Mouse (Mus musculus) heart, adult 11 months (tissue): ENCODE results near the gene Unc45a.
"Not testable (repeated sequence)": the region's sequence is repeated elsewhere in the genome, so short reads cannot be mapped to it uniquely, and the experiment has no call there.

Source experiments
- DNase-seq: peaks from one replicate; pipeline ENCODE4 v3.0.0; 2022

The Unc45a gene

DNA sequence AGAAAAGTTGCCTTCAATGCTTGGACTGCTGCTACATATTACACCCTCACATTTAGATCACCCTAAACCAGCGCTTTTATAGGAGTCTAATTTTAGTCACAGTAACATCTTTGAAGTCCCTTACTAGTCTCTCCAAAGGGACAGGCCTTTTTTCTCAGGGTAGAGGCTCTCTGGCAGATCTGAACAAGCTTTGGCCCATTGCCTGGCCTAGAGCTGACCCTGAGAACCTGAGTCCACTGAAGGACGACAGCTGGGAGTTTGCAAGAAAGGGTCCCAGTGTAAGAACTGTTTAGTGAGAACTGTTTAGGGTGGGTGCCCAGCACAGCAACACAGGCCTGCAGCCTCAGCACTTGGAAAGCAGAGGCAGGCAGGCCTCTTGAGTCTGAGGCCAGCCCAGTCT lies 25.0 kb upstream of the Unc45a start:
- DNase-seq, result peak; percentile 94

DNA sequence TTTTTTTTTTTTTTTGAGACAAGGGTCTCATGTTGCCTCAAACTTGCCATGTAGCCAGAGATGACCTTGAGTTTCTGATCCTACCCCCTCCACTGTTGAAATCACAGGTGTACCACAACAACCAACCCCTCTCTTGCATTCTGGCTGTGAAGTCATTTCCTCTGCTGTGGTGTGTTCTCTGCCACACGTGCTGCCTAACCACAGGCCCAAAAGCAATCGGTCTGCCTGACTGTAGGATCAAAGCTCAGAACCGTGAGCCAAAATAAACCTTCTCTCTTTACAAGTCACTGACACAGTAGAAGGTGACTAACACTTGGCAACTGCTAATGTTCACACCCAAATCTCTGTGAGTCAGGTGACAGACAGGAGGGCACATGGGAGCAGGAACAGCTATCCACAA lies 19.6 kb upstream of the Unc45a start:
- no peak for DNase-seq

DNA sequence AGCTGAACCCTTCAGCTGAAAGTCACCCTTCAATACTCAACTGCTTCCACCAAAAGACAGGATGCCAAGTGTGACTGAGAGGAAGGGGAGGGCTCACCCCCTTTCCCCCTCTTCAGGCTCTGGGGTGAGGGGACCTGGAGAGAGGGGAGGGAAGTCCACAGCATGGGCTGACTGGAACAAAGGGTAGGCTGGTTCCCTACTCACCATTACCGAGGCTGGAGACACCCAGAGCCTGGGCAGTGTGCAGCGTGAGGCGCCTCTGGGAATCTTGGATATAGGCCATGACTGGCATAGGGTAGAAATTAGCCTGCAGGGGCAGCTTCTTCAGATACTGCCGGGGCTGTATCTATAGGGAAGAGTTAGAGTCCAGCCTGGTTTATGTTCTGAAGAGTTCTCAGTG lies 17.2 kb upstream of the Unc45a start:
- no peak for DNase-seq

DNA sequence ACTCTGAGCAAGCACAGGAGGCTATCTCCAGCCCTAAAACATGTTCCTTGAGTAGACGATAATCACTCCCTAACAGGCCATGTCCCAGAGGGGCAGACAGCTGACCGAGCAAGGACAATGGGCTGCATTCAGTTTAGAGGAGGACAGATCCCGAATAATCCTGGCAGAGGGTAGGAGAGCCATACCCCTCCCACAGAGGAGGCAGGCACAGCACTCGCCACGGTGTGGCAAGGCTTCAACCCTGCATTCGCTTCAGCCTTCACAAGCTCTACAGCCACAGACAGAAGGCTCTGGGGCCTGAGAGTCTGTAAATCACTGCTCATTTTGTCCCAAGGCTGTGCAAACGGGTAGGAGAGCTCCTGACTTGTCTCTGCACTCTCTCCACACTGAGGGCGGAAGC lies 16.4 kb upstream of the Unc45a start:
- peak; percentile 96 for DNase-seq

DNA sequence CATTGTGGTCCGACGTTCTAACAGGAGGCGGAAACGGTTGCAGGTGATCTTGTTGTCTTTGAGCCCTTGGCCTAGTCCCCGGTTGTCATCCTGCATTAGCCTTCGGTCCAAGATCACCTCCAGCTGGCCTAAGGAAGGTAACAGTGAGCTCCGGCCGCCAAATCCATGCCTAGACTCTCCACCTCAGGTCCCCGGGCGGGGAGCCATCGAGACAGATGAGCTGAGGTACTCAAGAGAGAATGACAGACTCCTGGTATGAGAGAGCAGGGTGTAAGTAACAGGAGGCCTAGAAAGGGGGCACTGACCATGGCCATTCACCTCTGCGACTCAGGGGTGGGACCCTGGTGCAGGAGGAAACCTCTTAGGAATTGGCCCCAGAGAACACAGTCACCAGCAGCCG lies 15.5 kb upstream of the Unc45a start:
- peak; percentile 92 for DNase-seq

DNA sequence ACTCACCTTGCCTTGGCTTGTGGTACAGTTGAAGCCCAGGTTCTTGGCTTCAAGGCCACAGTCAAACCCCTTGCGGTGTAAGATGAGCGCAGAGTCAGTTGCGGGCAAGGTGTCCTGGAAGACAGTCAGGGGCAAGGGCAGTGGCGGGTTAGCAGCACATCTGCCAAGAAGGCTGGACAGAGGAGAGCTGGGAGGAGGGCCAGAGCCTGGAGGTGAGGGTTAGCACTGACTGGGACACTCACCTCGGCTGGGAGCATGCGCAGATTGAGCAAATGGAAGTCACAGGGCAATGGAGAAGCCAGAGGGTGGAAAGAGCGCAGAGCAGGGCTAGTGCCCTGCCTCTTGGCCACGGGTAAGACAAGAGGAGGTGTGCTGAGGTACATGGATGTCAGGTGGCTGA lies 12.1 kb upstream of the Unc45a start:
- no peak for DNase-seq

DNA sequence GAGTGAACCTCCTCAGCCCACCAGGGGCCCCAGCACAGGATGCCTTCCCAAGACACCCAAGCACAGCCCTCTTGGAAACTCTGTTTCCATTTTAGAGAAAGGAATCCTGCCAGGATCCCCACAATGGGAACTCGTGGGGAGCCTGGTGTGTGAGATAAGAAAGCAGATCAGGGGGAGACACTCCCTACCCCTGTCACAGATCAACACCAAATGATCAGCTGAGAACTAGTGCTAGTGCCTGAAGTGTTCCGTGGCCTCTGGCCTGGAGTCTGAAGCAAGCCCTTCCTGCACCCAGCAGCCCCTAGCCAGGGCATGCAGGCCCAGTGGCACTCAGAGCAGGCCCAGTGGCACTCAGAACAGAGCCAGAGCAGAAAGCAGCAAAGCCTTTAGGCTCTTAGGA lies 10.0 kb upstream of the Unc45a start:
- DNase-seq, result no peak

DNA sequence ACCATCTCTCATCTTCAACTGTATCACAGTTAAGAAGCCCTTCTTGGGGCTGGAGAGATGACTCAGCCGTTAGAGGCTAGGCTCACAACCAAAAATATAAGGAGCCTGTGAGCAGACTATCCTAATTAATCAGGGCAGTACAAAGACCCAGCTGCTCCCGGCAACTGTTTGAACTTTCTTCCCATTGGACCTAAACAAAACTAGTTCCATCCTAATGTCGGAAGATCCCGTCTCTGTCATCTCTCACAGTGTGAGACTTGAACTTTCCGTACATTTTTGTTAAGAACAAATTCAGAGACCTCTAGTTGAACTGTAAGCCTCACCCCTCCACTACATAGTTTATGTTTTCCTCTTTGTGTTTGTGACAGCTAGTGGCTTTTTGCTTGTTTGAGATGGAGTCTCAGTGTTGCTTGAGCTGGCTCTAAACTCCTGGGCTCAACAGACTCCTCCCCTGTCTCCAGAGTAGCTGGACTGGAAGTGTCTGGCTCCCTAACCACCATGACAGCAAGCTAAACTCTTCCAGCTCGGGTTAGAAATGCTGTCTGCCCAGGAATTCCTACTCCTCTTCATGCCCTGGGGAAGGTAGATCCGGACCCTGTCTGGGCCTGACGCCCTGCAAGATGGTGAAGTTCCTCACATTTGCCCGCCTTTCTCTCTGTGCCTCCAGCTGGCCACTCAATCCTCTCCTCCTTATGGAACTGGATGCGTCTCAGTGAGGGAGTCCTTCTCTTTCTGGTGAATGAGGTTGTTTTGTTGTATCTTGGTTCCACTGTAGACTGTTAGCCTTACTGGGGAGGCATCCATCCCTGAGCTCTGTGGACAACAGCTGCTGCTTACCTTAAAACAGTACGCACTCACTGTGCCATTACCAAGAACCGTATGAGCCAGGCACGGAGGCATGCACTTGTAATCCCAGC lies 7.1 kb upstream of the Unc45a start:
- peak; percentile 90 for DNase-seq

DNA sequence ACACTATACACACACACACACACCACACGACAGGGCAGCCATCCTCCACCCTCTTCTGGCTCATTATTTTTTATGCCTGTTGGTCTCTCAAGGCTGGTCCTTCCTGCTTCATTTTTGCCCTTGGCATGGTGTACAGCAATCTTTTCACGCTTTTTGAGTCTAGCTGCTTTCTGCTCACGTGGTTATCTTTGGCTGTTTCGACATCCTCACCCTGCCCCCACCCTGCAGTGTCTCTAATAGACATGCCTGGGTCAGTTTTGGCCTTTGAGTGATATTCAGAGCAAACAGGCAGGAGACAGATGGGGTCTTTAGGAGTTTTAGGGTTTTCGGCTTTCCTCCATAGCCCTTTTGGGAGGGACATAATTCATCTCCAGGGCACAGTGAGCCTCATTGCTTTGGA lies 6.0 kb upstream of the Unc45a start:
- DNase-seq, result no peak

DNA sequence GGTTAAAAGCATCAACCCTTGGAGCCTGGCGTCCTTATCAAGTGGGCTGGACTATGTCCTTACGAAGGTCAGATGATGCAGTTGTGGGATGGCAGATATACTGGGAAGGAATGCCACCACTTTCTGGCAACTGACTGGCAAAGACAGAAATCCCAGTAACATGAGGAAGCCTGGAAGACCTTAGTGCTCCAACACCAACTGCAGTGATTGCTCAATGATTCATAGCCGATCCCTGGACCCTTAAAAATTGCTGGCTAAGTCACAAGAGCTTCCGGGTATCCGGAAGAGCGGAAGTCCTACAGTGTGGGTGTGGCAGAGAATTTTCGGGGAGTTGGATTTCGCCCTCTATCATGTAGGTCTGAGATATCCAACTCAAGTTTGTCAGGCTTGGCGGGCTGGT lies 5.4 kb upstream of the Unc45a start:
- DNase-seq, result no peak

DNA sequence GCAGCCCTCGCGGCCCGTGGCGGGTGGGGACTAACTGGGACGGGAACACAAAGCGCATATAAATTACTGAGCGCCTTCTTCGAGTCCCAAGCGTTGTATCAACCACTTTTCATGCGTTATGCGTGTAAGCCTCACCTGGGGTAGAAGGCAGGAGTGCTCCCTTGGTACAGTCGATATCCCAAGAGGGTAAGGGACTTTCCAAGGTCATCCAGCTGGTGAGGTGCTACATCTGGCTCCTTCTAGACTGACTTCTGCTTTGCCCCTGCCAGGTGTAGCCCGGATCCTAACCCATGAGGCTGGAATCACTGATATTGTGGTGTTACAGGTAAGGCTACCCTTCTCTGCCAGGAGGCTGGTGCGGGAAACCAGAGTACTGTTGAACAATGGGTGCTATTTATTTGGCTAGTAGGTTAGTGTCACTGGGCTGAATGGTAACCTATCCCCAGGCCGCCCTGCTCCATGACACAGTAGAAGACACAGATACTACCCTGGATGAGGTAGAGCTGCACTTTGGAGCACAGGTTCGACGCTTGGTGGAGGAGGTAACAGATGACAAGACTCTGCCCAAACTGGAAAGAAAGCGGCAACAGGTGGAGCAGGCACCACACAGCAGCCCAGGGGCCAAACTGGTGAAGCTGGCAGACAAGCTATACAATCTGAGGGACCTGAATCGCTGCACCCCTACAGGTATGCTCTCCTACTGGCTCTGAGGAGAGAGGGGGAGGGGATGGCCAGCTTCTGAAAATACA lies 2.6 kb upstream of the Unc45a start:
- DNase-seq, result no peak

DNA sequence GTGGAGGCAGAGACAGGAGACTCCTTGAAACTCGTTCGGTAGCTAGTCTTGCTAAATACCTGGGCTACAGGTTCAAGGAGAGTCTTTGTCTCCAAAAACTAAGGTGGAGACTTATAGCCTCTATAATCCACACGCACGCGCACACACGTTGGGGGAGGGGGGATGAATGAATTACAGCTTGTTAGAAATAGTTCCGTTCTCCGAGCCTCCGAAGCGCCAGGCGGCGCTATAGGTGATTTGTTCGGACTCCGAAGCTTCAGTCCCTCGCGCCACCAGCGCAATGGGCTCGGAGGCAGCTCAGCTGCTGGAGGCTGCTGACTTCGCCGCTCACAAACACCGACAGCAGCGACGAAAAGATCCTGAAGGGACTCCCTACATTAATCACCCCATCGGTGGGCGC lies 2.1 kb upstream of the Unc45a start, which contains the start of gene Hddc3:
Gene Hddc3 (plus strand): TSS at position 247 of the 400 bp plus-strand sequence.
- DNase-seq, result peak; percentile 99

DNA sequence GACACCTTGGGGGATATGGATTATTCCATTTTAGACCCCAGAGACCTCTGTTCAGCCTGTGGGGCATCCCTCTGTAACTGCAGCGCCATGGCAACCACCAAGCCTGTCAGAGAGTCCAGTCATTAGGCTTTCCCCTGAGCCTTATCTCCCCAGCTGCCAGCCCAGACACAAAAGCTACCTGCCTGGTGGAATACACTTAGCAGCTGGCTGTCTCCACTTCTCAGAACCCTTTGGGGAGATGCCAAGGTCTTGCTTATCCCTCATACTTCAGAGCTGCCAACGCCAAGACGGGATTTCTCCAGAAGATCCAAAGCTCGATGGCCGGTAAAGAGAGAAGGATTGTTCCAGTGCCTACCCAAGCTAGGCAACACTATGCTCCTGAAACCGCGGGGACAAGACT lies 988 bp upstream of the Unc45a start:
- DNase-seq, result no peak

DNA sequence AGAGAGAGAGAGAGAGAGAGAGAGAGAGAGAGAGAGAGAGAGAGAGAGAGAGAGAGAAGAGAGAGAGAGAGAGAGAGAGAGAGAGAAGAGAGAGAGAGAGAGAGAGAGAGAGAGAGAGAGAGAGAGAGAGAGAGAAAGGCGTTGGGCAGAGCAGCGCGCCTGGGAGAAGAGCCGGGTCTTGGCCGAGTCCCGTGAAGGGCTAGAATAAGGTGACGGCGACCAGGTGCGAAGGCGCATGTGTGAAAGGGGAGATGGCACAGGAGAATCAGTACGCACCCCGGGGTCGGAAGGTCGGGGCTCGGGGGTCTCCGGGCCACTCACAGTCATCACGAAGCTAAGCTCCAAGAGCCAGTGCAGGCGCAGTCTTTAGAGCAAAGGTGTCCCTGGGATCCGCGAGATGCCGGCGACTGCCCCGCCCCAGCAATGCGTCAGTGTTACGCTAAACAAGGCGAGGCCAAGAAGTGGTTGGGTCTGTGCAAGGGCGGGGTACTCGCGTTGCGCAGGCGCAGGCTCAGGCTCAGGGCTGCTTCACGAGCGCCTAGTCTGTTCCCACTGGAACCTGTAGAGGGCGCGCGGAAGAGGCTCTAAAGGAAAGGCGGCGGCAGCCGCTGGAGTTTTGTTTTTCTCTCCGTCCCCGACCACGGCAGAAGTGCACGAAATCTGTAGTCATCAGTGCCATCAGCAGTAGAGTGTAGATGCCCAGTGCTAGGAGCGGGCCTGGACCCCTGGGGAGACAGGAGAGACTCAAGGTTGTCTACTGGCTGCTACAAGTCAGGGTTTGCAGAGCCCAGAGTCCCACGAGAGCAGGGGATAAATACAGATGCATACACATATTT lies 794 bp downstream of the Unc45a start:
- DNase-seq, result peak; percentile 100

DNA sequence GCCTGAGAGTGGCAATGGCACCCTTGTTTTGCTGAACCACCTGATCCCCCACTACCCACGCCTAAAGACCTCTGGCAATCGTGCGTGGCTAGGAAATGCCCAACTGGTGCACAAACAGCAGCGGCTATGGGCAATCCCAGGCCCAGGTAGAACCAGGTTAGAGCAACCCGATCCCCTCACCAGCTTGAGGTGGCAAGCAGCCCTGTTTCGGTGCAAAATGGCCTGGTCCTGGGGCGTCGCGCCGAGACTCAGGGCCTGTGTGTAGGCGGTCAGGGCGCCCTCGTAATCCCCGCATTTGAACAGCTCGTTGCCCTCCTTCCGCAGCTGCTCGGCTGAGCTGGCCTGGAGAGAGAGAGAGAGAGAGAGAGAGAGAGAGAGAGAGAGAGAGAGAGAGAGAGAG lies 1.4 kb downstream of the Unc45a start:
- DNase-seq, result peak; percentile 94

DNA sequence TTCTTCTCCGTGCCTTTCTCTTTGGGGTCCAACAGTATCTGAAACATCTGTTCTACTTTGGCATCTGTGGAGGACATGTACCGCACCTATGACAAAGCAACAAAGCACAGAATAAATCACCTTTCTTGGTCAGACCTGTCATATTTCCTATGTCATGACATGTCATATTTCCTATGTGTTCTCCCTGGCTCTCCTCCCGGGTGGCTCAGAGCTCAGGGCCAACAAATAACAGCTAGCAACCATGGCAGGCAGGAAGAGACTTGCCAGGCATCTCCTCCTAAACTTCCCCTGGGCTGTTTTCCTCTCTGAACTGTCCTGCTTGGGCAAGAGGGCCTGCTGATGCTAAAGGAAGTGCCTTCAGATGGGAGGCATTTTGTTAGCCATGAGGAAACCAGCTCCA lies 3.9 kb downstream of the Unc45a start:
- no peak for DNase-seq

DNA sequence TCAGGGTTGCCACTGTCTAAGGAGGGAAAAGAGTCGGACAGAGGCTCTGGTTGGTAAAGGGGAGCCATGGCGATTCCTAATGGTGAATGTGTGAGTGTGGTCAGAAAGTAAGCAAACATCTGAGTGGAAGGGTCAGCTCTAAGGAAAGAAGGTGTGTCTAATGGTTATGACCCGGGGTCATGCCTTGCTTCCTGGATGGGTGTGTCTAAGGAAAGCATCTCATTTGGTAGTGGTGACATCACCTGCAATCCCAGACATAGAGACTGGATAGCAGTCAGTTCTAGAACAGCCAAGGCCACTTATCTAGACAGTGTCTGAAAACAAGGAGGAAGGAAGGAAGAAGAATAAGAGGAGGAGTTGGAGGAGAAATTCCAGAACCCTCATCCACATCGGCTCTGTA lies 6.0 kb downstream of the Unc45a start:
- DNase-seq, result no peak

DNA sequence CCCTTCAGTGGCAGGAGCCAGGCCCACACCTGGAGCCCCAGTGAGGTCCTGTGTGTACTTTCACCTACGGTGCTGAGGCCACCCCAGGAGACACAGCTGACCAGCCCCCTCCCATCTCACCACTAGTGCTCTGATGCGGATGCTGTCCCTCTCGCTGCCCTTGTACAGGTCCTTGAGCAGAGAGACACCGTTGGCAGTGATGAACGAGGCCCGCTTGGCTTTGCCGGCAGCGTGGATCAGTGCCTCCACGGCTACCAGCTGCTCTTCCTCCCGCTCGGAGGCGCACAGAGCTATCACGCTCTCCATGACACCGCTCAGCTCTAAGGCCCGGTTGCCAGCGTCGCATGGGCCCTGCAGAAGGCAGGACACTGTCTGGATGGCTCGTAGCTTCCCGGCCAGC lies 9.4 kb downstream of the Unc45a start:
- peak; percentile 88 for DNase-seq

DNA sequence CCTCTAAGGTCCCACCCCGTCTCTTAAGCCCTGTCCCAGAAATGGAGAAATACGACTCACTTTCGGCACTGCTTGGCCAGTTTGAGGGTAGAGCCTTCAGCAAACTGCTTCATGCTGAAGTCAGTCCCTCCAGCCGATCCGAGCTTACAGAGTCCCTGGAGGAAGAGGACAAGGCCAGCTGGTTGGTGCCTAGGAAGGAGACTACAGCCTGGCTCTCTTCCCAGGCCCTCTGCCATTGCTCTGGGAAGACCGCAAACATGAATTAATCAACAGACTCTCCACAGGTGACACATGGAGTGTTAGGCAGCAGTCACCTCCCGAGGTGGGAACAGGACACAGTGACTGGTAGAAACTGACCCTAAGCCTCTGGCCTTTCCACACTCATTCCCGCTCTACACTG lies 10.5 kb downstream of the Unc45a start:
- DNase-seq, result no peak

DNA sequence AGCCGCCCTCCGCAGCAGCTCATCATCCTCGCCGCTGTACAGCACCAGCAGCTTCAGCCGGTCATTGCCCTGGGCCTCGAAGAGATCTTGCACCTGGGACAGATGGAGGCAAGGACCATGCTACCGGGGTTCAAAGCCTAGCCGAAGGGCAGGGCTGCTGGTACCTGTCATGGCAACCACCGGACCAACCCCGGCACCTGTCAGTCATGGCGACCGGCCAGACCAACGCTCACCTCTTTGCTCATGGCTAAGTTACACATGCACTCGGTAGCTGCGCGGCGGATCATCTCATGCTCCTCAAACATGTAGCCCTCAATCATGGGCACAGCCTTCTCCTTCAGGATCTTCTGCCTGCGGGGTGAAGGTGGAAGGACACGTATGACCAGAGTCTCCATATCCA lies 14.7 kb downstream of the Unc45a start:
- peak; percentile 95 for DNase-seq

DNA sequence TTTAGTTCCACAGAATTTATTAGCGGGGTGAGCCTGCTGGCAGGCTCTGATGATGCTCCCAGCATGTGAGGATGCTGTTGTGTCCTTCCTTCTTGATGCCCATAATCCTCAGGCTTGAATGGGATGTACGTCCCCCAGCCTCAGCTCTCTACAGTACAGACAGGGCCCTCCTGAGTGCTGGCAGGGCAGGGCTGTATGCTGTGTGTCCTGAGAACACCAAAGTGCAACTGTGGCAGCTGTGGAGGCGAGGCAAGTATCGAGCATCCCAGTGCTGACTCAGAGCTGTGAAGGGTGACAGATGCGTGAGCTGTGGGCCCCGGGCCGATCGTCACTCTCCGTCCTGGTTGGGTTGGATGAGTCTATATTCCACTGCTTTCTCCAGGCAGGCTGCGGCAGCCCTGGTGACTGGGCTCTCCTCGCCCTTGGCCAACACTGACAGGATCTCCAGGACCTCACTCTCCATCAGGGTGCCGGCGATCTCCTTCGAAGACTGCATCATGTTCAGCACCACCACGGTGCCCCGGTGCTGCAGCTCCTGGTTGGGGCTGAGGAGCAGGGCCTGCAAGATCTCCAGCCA lies 15.4 kb downstream of the Unc45a start:
- DNase-seq, result peak; percentile 92

DNA sequence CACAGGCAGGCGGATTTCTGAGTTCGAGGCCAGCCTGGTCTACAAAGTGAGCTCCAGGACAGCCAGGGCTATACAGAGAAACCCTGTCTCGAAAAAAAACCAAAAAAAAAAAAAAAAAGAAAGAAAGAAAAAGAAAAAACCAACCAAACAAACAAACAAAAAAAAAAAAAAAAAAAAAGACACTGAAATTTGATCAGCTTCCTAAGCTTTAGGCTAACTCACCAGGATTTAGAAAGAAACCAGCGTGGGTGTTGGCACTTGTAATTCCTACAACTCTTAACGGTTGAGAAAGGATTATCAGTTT lies 16.0 kb downstream of the Unc45a start:
- DNase-seq, result not testable (repeated sequence)
